Mouse (Mus musculus) erythroblast, embryonic 14.5 days (primary cell): ENCODE data around the gene Rap1gap.

ENCODE experiments used
- GATA1 ChIP-seq: IDR thresholded peaks from 2 replicates; pipeline ENCODE4 v1.6.1; 2012; ENCODE audit warnings: low read length, inconsistent platforms, mixed read lengths
- TAL1 ChIP-seq: IDR thresholded peaks from 3 replicates; pipeline ENCODE4 v1.6.1; 2012; ENCODE audit warnings: low read length, inconsistent platforms, mixed read lengths

DNA sequence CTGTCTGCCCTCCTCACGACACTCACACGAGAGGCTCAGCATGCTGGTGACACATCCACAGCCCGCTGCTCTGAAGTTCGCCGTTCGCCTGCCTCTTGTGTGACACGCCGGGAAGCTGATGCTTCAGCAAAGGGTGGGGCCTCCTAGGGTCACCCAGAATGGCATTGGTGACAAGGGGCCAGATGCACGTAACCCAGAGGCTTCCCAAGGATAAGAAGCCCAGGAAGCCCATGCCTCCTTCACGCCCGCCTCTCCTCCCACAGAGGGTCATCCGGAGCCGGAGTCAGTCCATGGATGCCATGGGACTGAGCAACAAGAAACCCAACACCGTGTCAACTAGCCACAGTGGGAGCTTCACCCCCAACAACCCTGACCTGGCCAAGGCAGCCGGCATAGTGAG lies 57.0 kb downstream of the Rap1gap start:
- no peak for TF ChIP-seq TAL1
- TF ChIP-seq GATA1: no peak
